Mouse (Mus musculus): Measurements from ENCODE around the gene B4galt7.
"Not testable (repeated sequence)": the region's sequence is repeated elsewhere in the genome, so short reads cannot be mapped to it uniquely, and the experiment has no call there.

B4galt7 gene

GRCm38 (mm10) chr13:55599566-55600540 lies at the start of gene B4galt7:
Gene B4galt7, plus strand, starts transcription at chr13:55599896.
- DNase-seq (ENCODE audit: low read depth, low spot score) = no peak

- DNase-seq (ENCODE audit: low read depth, low spot score) = no peak
Measured at GRCm38 (mm10) chr13:55555921-55556320, 43.8 kb upstream of the B4galt7 start.

GRCm38 (mm10) chr13:55557499-55557898 lies 42.2 kb upstream of the B4galt7 start:
- DNase-seq (ENCODE audit: low read depth, low spot score) = no peak

GRCm38 (mm10) chr13:55563266-55563879 lies 36.3 kb upstream of the B4galt7 start:
- no peak for DNase-seq (ENCODE audit: low read depth, low spot score)

- no peak for DNase-seq (ENCODE audit: low read depth, low spot score)
Measured at GRCm38 (mm10) chr13:55567001-55567400, 32.7 kb upstream of the B4galt7 start.

- no peak for DNase-seq (ENCODE audit: low read depth, low spot score)
Measured at GRCm38 (mm10) chr13:55567949-55568348, 31.7 kb upstream of the B4galt7 start.

GRCm38 (mm10) chr13:55568524-55568923 lies 31.2 kb upstream of the B4galt7 start:
- DNase-seq (ENCODE audit: low read depth, low spot score) = not testable (repeated sequence)

- no peak for DNase-seq (ENCODE audit: low read depth, low spot score)
Measured at GRCm38 (mm10) chr13:55569726-55570285, 29.9 kb upstream of the B4galt7 start.

- no peak for DNase-seq (ENCODE audit: low read depth, low spot score)
Measured at GRCm38 (mm10) chr13:55570286-55570973, 29.3 kb upstream of the B4galt7 start.

GRCm38 (mm10) chr13:55571027-55571751 lies 28.5 kb upstream of the B4galt7 start, which contains the start of gene Fam193b:
Gene Fam193b, minus strand, starts transcription at chr13:55571120.
- DNase-seq (ENCODE audit: low read depth, low spot score) = peak; percentile 75

GRCm38 (mm10) chr13:55571977-55572376 lies 27.7 kb upstream of the B4galt7 start:
- no peak for DNase-seq (ENCODE audit: low read depth, low spot score)

- no peak for DNase-seq (ENCODE audit: low read depth, low spot score)
Measured at GRCm38 (mm10) chr13:55573432-55573831, 26.3 kb upstream of the B4galt7 start, which contains the start of gene Tmed9. Gene Tmed9, plus strand, starts transcription at chr13:55573732.

GRCm38 (mm10) chr13:55574321-55574720 lies 25.4 kb upstream of the B4galt7 start:
- DNase-seq (ENCODE audit: low read depth, low spot score) = peak; percentile 63

- DNase-seq (ENCODE audit: low read depth, low spot score) = no peak
Measured at GRCm38 (mm10) chr13:55575932-55576331, 23.8 kb upstream of the B4galt7 start.

- DNase-seq (ENCODE audit: low read depth, low spot score) = not testable (repeated sequence)
Measured at GRCm38 (mm10) chr13:55576872-55577271, 22.8 kb upstream of the B4galt7 start.

- DNase-seq (ENCODE audit: low read depth, low spot score) = no peak
Measured at GRCm38 (mm10) chr13:55578086-55578485, 21.6 kb upstream of the B4galt7 start.

GRCm38 (mm10) chr13:55591961-55592490 lies 7.7 kb upstream of the B4galt7 start:
- DNase-seq (ENCODE audit: low read depth, low spot score) = no peak

- DNase-seq (ENCODE audit: low read depth, low spot score) = peak; percentile 94
Measured at GRCm38 (mm10) chr13:55592512-55593253, 7.0 kb upstream of the B4galt7 start.

- no peak for DNase-seq (ENCODE audit: low read depth, low spot score)
Measured at GRCm38 (mm10) chr13:55593254-55593747, 6.4 kb upstream of the B4galt7 start.

GRCm38 (mm10) chr13:55595375-55595774 lies 4.3 kb upstream of the B4galt7 start:
- no peak for DNase-seq (ENCODE audit: low read depth, low spot score)
